In the genomic region with DNA sequence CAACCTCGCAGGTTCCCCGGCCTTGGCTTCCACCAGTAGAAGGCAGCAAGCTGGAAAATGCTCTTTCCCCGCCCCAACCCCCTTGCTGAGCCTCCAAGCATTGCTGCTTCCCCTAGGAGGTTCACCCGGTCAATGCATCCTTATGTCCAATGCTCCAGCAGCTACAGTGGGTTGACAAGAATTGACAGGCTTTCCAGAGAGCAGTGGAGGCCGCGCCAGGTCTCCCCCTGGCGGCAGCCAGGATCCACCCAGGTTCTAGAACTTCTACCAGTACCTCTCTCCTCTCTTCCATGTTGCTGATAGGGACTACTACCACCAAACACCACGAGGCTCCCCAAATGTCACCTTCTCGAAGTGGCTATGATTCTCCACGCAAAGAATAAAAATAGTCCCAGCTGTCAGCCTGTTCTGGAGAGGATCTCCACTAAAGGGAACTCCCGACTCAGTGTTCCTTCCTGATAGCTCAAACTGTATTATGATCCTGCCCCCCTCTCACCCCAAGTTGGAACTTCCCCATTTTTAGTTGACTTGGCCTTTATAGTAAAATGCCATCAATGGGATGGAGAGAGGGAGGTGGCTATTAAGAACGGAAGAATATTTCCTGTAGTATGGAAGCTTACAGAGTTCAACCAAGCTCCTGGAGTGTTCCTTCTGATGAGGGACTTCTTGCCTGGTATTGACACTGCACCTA, we compare ENCODE assay signal across 10 mouse cellular contexts. TPM values are rescaled to one million over a fixed set of nuclear protein-coding genes. Genes with fewer than 3 reads are reported as not detected.
DNase-seq lines count a peak whose midpoint lies in the region; ATAC-seq and TF ChIP-seq lines count a peak whose summit lies in the region.
"Had no signal": no experiment of that assay in that cellular context is flagged by ENCODE, and none has a peak within 500 bp of the region (broad histone marks: within the 10 kb centered on the region; RNA-seq: fewer than 3 reads in every experiment).

No protein-coding gene starts in this region.

- H3K4me2 ChIP-seq in heart, postnatal 0 days (ENCODE audit: low read depth, low read length): no peak overlapping the region
- H3K4me2 ChIP-seq: embryonic facial prominence, embryonic 12.5 days; limb, embryonic 15.5 days had no signal

- H3K27me3 ChIP-seq in heart, postnatal 0 days (ENCODE audit: control insufficient read depth, insufficient read depth, low read length): no peaks in the 10 kb centered on the region
- H3K27me3 ChIP-seq: embryonic facial prominence, embryonic 12.5 days; limb, embryonic 15.5 days had no signal

- H3K36me3 ChIP-seq in heart, postnatal 0 days (replicated peaks; ENCODE audit: control insufficient read depth, insufficient read depth, low read length): no peaks in the 10 kb centered on the region
- no peaks in the 10 kb centered on the region for H3K36me3 ChIP-seq in macrophage (ENCODE audit: inconsistent target)
- H3K36me3 ChIP-seq: embryonic facial prominence, embryonic 12.5 days; limb, embryonic 15.5 days had no signal

- no peak overlapping the region for H3K27ac ChIP-seq in heart, postnatal 0 days (ENCODE audit: low read depth)
- H3K27ac ChIP-seq in macrophage: peak overlapping the region; percentile 34
- H3K27ac ChIP-seq: embryonic facial prominence, embryonic 12.5 days; limb, embryonic 15.5 days had no signal

- no peaks in the 10 kb centered on the region for H3K9me3 ChIP-seq in heart, postnatal 0 days (replicated peaks; ENCODE audit: control insufficient read depth, low read length)
- H3K9me3 ChIP-seq: embryonic facial prominence, embryonic 12.5 days; limb, embryonic 15.5 days had no signal

- no peak for TF ChIP-seq EP300 in heart, postnatal 0 days (IDR thresholded peaks at IDR 0.05; ENCODE audit: low read depth)

- no peaks in the 10 kb centered on the region for H3K79me2 ChIP-seq in macrophage (ENCODE audit: inconsistent target)

- H3K4me1 ChIP-seq in heart, postnatal 0 days (ENCODE audit: control insufficient read depth, insufficient read depth): no peaks in the 10 kb centered on the region
- H3K4me1 ChIP-seq: embryonic facial prominence, embryonic 12.5 days; limb, embryonic 15.5 days had no signal

- peak; percentile 40 for TF ChIP-seq CTCF in heart, postnatal 0 days (IDR thresholded peaks at IDR 0.05; ENCODE audit: low read depth)

- 37% methylated on average over 12 of the region's 12 CpGs for WGBS in heart, postnatal 0 days
- 33% methylated on average over 12 of the region's 12 CpGs for WGBS in macrophage (ENCODE audit: missing documents)

- H3K9ac ChIP-seq in heart, postnatal 0 days (replicated peaks; ENCODE audit: low read depth, low read length): no peak overlapping the region
- H3K9ac ChIP-seq: embryonic facial prominence, embryonic 12.5 days; limb, embryonic 15.5 days had no signal

- no peak overlapping the region for H3K4me3 ChIP-seq in heart, postnatal 0 days (ENCODE audit: low read depth, low read length)
- no peak overlapping the region for H3K4me3 ChIP-seq in macrophage (ENCODE audit: inconsistent target)
- H3K4me3 ChIP-seq: embryonic facial prominence, embryonic 12.5 days; limb, embryonic 15.5 days had no signal

- ATAC-seq in heart, postnatal 0 days (ENCODE audit: insufficient read depth, low read depth): no peak

- DNase-seq in heart, postnatal 0 days (ENCODE audit: low spot score): peak; percentile 12
- no peak for DNase-seq in heart, adult 8-10 months (ENCODE audit: low spot score)
- peak; percentile 3 for DNase-seq in urinary bladder, postnatal 14 days (ENCODE audit: low spot score)
- DNase-seq in urinary bladder, adult 18-20 months (ENCODE audit: low spot score in 2 of 2): no peak
- peak; percentile 18 for DNase-seq in embryo, embryonic 9.5 days (ENCODE audit: extremely low spot score)
- DNase-seq in frontal cortex, postnatal 36 days (ENCODE audit: low spot score in 2 of 2): no peak
- no peak for DNase-seq in left cerebral cortex, adult 9 months (ENCODE audit: low spot score in 2 of 2)

RNA-seq across cellular contexts. Expression of gene Cacul1, which starts 30.8 kb away (rescaled TPM):
- 22.1 and 23.9 TPM in 2 replicates for total RNA-seq in heart, postnatal 0 days (2014; rRNA removed; ENCODE audit: low replicate concordance)
- 7.1 and 8.6 TPM in 2 replicates for polyA plus RNA-seq in heart, postnatal 0 days (2015; fragmentation: Nextera tagmentation; extraction: Ambion mirVana)
- total RNA-seq in heart, adult 8-10 months (2022): 10 to 100 TPM; 24.8 to 30.4 (median 27.9) TPM
- total RNA-seq in macrophage (2018; cell fraction: chromatin; rRNA removed): 100 to 1,000 TPM; 110 to 288 (median 150) TPM
- total RNA-seq in macrophage (2018; cell fraction: cytosol; rRNA removed): 100 to 1,000 TPM in 12 of 26 experiments, 10 to 100 TPM in 14; 64.5 to 115 (median 87.7) TPM
- 100 to 1,000 TPM in 16 of 26 experiments, 10 to 100 TPM in 10; 75.3 to 234 (median 109) TPM for total RNA-seq in macrophage (2018; cell fraction: nucleus; rRNA removed)
- polyA plus RNA-seq in macrophage (2018): 52.9 to 82.4 TPM (median 63.5 TPM) in 3 replicates

Comparison
In these comparisons a context has a peak if more than half of its experiments do, and no peak if none do; other contexts are left out.
1. DNase-seq: peak in heart, postnatal 0 days (single experiment), urinary bladder, postnatal 14 days (single experiment) and embryo, embryonic 9.5 days (single experiment); none in heart, adult 8-10 months (single experiment), urinary bladder, adult 18-20 months (0 of 2), frontal cortex, postnatal 36 days (0 of 2) and left cerebral cortex, adult 9 months (0 of 2).